Mouse (Mus musculus) embryonic fibroblast, embryonic 13.5 days (primary cell): Measurements from ENCODE around the gene Neu2. TPM values are rescaled to one million over a fixed set of nuclear protein-coding genes. Genes with fewer than 3 reads are reported as not detected.

Source experiments
- H3K27ac ChIP-seq: 2 replicates; pipeline ENCODE4 v1.5.1; 2012; ENCODE audit warnings: low read length, control low read depth, inconsistent platforms; ENCODE audit not compliant: insufficient read depth
- H3K4me1 ChIP-seq: 2 replicates; pipeline ENCODE4 v1.6.1; 2011; ENCODE audit warnings: low read length; ENCODE audit not compliant: control insufficient read depth, insufficient read depth
- H3K4me3 ChIP-seq: 2 replicates; pipeline ENCODE4 v1.5.1; 2011; ENCODE audit warnings: mild to moderate bottlenecking, control low read depth, low read length; ENCODE audit not compliant: insufficient read depth
- CTCF ChIP-seq: IDR thresholded peaks from 2 replicates; pipeline ENCODE4 v1.5.1; 2011; ENCODE audit warnings: mild to moderate bottlenecking, control low read depth, low read length, moderate library complexity, borderline replicate concordance; ENCODE audit not compliant: insufficient read depth
- POLR2A ChIP-seq: IDR thresholded peaks from 2 replicates; pipeline ENCODE4 v1.6.1; 2011; ENCODE audit warnings: low read depth, mild to moderate bottlenecking, control low read depth, low read length, moderate library complexity
- polyA plus RNA-seq: library from polyadenylated mRNA; stranded (reverse); fragments of >200 nt; gene quantifications from 2 replicates; pipeline ENCODE4 v1.2.4, GENCODE M21; 2011; ENCODE audit warnings: low read depth; ENCODE audit not compliant: missing spikeins, insufficient read length

The Neu2 gene
- polyA plus RNA-seq, 1 experiment = not detected

DNA sequence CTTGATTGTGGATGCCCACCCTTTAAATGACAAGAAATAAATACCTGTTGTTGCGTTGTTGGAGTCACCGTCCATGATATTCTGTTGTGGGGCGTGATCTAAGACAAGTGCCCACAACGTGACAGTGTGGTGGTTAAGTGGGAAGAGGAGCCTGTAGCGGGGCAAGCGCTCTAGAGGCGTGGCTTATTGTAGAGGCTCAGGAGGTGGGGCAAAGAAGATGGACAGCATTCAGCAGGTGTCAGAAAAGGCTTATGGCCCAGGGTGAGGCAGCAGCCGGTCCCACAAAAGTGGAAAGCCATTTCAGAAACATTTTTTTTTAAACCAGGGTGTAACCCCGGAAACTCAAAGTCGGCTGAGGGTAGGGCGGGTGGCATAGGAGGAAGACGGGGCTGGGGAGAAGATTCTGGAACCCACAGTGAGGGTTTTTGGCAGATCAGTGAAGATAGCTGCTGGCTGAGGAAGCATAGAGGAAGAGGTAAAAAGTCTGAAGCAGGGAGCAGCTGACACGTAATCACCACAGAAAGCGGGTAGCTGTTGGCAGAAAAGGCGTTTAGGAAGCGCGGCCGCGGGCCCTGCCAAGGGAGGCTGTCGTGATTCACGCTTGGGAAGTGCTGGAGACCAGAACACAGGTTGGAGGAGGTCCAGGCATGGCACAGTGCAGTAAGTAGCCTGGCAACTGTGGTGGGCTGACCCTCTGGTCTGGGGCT, 97.8 kb downstream of the Neu2 start:
- TF ChIP-seq POLR2A = no peak
- no peak for TF ChIP-seq CTCF
- no peak overlapping the region for H3K27ac ChIP-seq
- no peak overlapping the region for H3K4me3 ChIP-seq
- H3K4me1 ChIP-seq = no peaks in the 10 kb centered on the region

- no peak overlapping the region for H3K4me3 ChIP-seq
- no peaks in the 10 kb centered on the region for H3K4me1 ChIP-seq
- H3K27ac ChIP-seq = no peak overlapping the region
- peak; percentile 66 for TF ChIP-seq CTCF
- no peak for TF ChIP-seq POLR2A
Measured at GRCm38 (mm10) chr1:87608416-87609046, 98.8 kb downstream of the Neu2 start.

- H3K27ac ChIP-seq = no peak overlapping the region
- H3K4me1 ChIP-seq = no peaks in the 10 kb centered on the region
- TF ChIP-seq POLR2A (no peak), CTCF (no peak)
Measured at GRCm38 (mm10) chr1:87614576-87615295, 105.0 kb downstream of the Neu2 start.

GRCm38 (mm10) chr1:87620211-87620668, 110.6 kb downstream of the Neu2 start, which contains the start of gene Inpp5d:
Gene Inpp5d, plus strand, starts transcription at chr1:87620312.
- H3K27ac ChIP-seq = no peak within 1 kb of the TSS
- TF ChIP-seq POLR2A = no peak
- no peak for TF ChIP-seq CTCF
- H3K4me1 ChIP-seq = peaks cover 2% of the 10 kb centered on the region; the same call in 1 of the 2 replicates
- H3K4me3 ChIP-seq = no peak within 1 kb of the TSS

More at GRCm38 (mm10) chr1:87614576-87615295, 105.0 kb downstream of the Neu2 start:
- H3K4me3 ChIP-seq = no peak overlapping the region

- H3K4me1 ChIP-seq = peaks cover 2% of the 10 kb centered on the region; the same call in 1 of the 2 replicates
- TF ChIP-seq CTCF = no peak
- TF ChIP-seq POLR2A = no peak
- H3K4me3 ChIP-seq = no peak overlapping the region
- H3K27ac ChIP-seq = no peak overlapping the region
Measured at GRCm38 (mm10) chr1:87620693-87621092, 111.0 kb downstream of the Neu2 start.

DNA sequence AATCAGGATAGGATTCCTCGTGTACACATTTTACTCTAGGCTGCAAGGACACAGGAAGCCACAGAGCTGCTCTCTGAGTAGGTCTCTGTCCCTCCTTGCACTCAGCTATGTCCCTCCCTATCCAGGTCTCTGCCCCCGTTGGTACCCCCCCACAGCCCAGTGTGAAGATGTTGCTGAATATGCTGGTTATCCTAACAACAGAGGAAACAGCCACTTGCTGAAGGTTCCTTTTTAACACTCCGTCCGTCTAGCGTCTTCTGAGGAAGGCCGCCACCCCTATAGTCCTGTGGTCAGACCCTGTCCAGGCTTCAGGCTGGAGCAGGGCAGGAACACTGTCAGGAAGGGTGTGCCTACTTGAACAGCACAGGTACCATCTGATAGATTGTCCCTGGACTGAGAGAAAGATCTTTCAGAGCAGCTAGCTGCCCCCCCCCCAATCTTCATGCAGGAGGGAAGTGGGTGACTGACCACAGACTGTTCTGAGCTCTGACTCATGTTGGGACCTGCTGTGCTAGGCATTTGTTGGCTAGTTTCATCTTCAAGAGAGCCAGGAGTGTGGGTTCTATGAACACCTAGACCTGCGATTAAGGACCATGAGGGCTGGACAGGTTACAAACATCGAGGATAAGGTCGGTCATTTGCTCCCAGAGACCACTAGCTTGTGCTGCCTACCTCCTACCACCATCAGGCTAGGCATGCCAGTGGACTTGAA, 111.6 kb downstream of the Neu2 start:
- H3K4me1 ChIP-seq = peaks cover 2% of the 10 kb centered on the region; the same call in 1 of the 2 replicates
- H3K4me3 ChIP-seq = no peak overlapping the region
- no peak overlapping the region for H3K27ac ChIP-seq
- no peak for TF ChIP-seq POLR2A
- TF ChIP-seq CTCF = no peak

DNA sequence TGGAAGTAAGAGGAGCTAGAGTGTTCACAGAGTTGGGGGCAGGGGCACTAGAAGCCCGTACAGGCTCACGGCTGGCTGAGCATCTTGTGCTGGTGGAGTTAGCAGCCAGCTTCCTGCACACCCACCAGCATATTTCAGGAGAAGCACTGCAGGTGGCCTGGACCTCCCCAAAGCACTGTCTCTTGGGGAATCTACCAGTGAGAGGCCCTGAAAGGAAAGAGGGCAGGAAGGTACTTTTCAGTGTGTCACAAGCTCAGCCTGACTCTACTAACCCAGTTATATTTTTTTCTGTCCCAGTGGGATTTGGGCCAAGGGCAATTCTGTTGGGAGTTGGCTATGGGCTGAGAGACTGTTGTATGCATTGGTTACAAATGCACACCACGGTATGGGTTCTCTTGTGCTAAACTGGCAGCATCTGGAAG, 112.2 kb downstream of the Neu2 start:
- Histone ChIP-seq H3K4me3 (no peak overlapping the region), H3K27ac (no peak overlapping the region), H3K4me1 (peaks cover 2% of the 10 kb centered on the region; the same call in 1 of the 2 replicates)
- TF ChIP-seq POLR2A (no peak), CTCF (no peak)

GRCm38 (mm10) chr1:87623977-87624666, 114.4 kb downstream of the Neu2 start:
- H3K4me3 ChIP-seq = no peak overlapping the region
- peaks cover 2% of the 10 kb centered on the region; the same call in 1 of the 2 replicates for H3K4me1 ChIP-seq
- no peak overlapping the region for H3K27ac ChIP-seq
- TF ChIP-seq CTCF = no peak

GRCm38 (mm10) chr1:87624826-87625225, 115.1 kb downstream of the Neu2 start:
- Histone ChIP-seq H3K4me3 (no peak overlapping the region), H3K27ac (no peak overlapping the region), H3K4me1 (peaks cover 2% of the 10 kb centered on the region; the same call in 1 of the 2 replicates)
- TF ChIP-seq POLR2A = no peak
- TF ChIP-seq CTCF = no peak
